Comparison of ENCODE assay signal across 11 mouse cellular contexts in genomic region chr14:118322865-118323264, GRCm38 (mm10). TPM values are rescaled to one million over a fixed set of nuclear protein-coding genes. Genes with fewer than 3 reads are reported as not detected.
A peak's percentile ranks its signal among the peaks of the same experiment; 100 is the strongest.
DNase-seq lines count a peak whose midpoint lies in the region; ATAC-seq lines count a peak whose summit lies in the region.
"Had no signal": no experiment of that assay in that cellular context is flagged by ENCODE, and none has a peak within 500 bp of the region (broad histone marks: within the 10 kb centered on the region; RNA-seq: fewer than 3 reads in every experiment).

No protein-coding gene starts in this region.

- no peaks in the 10 kb centered on the region for H3K9me3 ChIP-seq in kidney, embryonic 16.5 days (ENCODE audit: low read length)
- no peaks in the 10 kb centered on the region for H3K9me3 ChIP-seq in forebrain, embryonic 14.5 days (replicated peaks; ENCODE audit: control insufficient read depth, low read length)
- no peaks in the 10 kb centered on the region for H3K9me3 ChIP-seq in limb, embryonic 12.5 days
- H3K9me3 ChIP-seq in neural tube, embryonic 15.5 days (replicated peaks): no peaks in the 10 kb centered on the region

- peaks cover 30% of the 10 kb centered on the region for H3K27me3 ChIP-seq in kidney, embryonic 16.5 days (ENCODE audit: insufficient read depth, low read length)
- no peaks in the 10 kb centered on the region for H3K27me3 ChIP-seq in forebrain, embryonic 14.5 days (replicated peaks; ENCODE audit: control insufficient read depth, insufficient read depth, low read length)
- H3K27me3 ChIP-seq in limb, embryonic 12.5 days: peaks cover 82% of the 10 kb centered on the region
- peaks cover 15% of the 10 kb centered on the region for H3K27me3 ChIP-seq in neural tube, embryonic 15.5 days (replicated peaks)

- no peaks in the 10 kb centered on the region for H3K4me1 ChIP-seq in kidney, embryonic 16.5 days (ENCODE audit: insufficient read depth, low read length)
- H3K4me1 ChIP-seq in forebrain, embryonic 14.5 days (ENCODE audit: control insufficient read depth, insufficient read depth, low read length): peaks cover 9% of the 10 kb centered on the region
- 0 out of 2 replicates have a peak, but pooled peaks cover 10% of the 10 kb centered on the region for H3K4me1 ChIP-seq in limb, embryonic 12.5 days (replicated peaks)
- peaks cover 16% of the 10 kb centered on the region for H3K4me1 ChIP-seq in neural tube, embryonic 15.5 days

- 14% methylated on average over 11 of the region's 11 CpGs for WGBS in kidney, embryonic 16.5 days
- 1% methylated on average over 11 of the region's 11 CpGs for WGBS in forebrain, embryonic 14.5 days
- 14% methylated on average over 11 of the region's 11 CpGs for WGBS in limb, embryonic 12.5 days
- WGBS in neural tube, embryonic 15.5 days: 5% methylated on average over 11 of the region's 11 CpGs

- H3K27ac ChIP-seq in kidney, embryonic 16.5 days (ENCODE audit: low read length): no peak overlapping the region
- 0 out of 2 replicates have a peak overlapping the region, but pooled peaks have one; percentile 17 for H3K27ac ChIP-seq in forebrain, embryonic 14.5 days (ENCODE audit: low read depth, low read length)
- no peak overlapping the region for H3K27ac ChIP-seq in limb, embryonic 12.5 days
- no peak overlapping the region for H3K27ac ChIP-seq in neural tube, embryonic 15.5 days (replicated peaks)
- H3K27ac ChIP-seq: macrophage had no signal

- peak overlapping the region; percentile 51 for H3K4me2 ChIP-seq in kidney, embryonic 16.5 days (replicated peaks; ENCODE audit: low read depth, low read length)
- peak overlapping the region; percentile 60 for H3K4me2 ChIP-seq in forebrain, embryonic 14.5 days (ENCODE audit: low read length)
- H3K4me2 ChIP-seq in limb, embryonic 12.5 days: peak overlapping the region; percentile 57
- peak overlapping the region; percentile 59 for H3K4me2 ChIP-seq in neural tube, embryonic 15.5 days

- no peaks in the 10 kb centered on the region for H3K36me3 ChIP-seq in kidney, embryonic 16.5 days (ENCODE audit: insufficient read depth, low read length)
- H3K36me3 ChIP-seq in forebrain, embryonic 14.5 days (ENCODE audit: control insufficient read depth, insufficient read depth, low read length): no peaks in the 10 kb centered on the region
- no peaks in the 10 kb centered on the region for H3K36me3 ChIP-seq in limb, embryonic 12.5 days
- H3K36me3 ChIP-seq in neural tube, embryonic 15.5 days: no peaks in the 10 kb centered on the region

- H3K4me3 ChIP-seq in kidney, embryonic 16.5 days (ENCODE audit: low read length): peak overlapping the region; percentile 36
- peak overlapping the region; percentile 29 for H3K4me3 ChIP-seq in forebrain, embryonic 14.5 days (ENCODE audit: low read depth, low read length)
- peak overlapping the region; percentile 30 for H3K4me3 ChIP-seq in limb, embryonic 12.5 days (replicated peaks)
- peak overlapping the region; percentile 25 for H3K4me3 ChIP-seq in neural tube, embryonic 15.5 days (replicated peaks)

- no peak for DNase-seq in kidney, postnatal 36 days
- no peak for DNase-seq in forebrain, embryonic 14.5 days (ENCODE audit: low spot score)
- DNase-seq in adrenal gland, postnatal 25 days: no peak
- DNase-seq in layer of hippocampus, adult 11-12 months (ENCODE audit: low spot score): no peak
- DNase-seq: adrenal gland, postnatal 36 days; kidney, adult 9 months had no signal

- ATAC-seq in kidney, embryonic 16.5 days (ENCODE audit: low FRiP score, low TSS enrichment): no peak
- peak; percentile 41; the same call in 1 of the 2 replicates for ATAC-seq in forebrain, embryonic 14.5 days
- ATAC-seq in limb, embryonic 12.5 days (ENCODE audit: insufficient number of reproducible peaks, insufficient read depth, low FRiP score, low TSS enrichment, low read depth): no peak
- ATAC-seq in neural tube, embryonic 15.5 days (ENCODE audit: low FRiP score): peak; percentile 21; the same call in 1 of the 2 replicates
- no peak for ATAC-seq in granulocyte monocyte progenitor cell, adult 5-6 weeks (replicated peaks; ENCODE audit: poor library complexity, severe bottlenecking)

- H3K9ac ChIP-seq in kidney, embryonic 16.5 days (replicated peaks; ENCODE audit: low read length): no peak overlapping the region
- H3K9ac ChIP-seq in forebrain, embryonic 14.5 days (ENCODE audit: low read length): peak overlapping the region; percentile 52
- no peak overlapping the region for H3K9ac ChIP-seq in limb, embryonic 12.5 days (replicated peaks)
- H3K9ac ChIP-seq in neural tube, embryonic 15.5 days (replicated peaks): no peak overlapping the region

RNA-seq across cellular contexts. Expression of gene Gm9376, which starts 56.1 kb away (rescaled TPM):
- polyA plus RNA-seq in kidney, embryonic 16.5 days (2015; fragmentation: Nextera tagmentation; extraction: Ambion mirVana): not detected in 2 replicates
- not detected in 2 replicates for polyA plus RNA-seq in forebrain, embryonic 14.5 days (2014; fragmentation: Nextera tagmentation; extraction: Ambion mirVana)
- polyA plus RNA-seq in limb, embryonic 12.5 days (2016; fragmentation: Nextera tagmentation; extraction: Ambion mirVana): not detected in 2 replicates
- polyA plus RNA-seq in neural tube, embryonic 15.5 days (2015; fragmentation: Nextera tagmentation; extraction: Ambion mirVana): not detected in 2 replicates
- total RNA-seq in adrenal gland, postnatal 25 days (2021): not detected in 2 replicates
- not detected in 2 replicates for total RNA-seq in granulocyte monocyte progenitor cell, adult 5-6 weeks (2014; fragmentation: Nextera tagmentation)
- total RNA-seq in granulocyte monocyte progenitor cell, adult 5-6 weeks (2017): not detected in 2 replicates
- total RNA-seq: adrenal gland, postnatal 36 days had no signal
- polyA plus RNA-seq: macrophage had no signal

Comparison
In these comparisons a context has a peak if more than half of its experiments do, and no peak if none do; other contexts are left out.
1. ATAC-seq: peak in forebrain, embryonic 14.5 days (single experiment) and neural tube, embryonic 15.5 days (single experiment); none in kidney, embryonic 16.5 days (single experiment), limb, embryonic 12.5 days (single experiment) and granulocyte monocyte progenitor cell, adult 5-6 weeks (single experiment).
2. Peak in every context shown above with its lines, with median percentiles within 50 percentile points of each other: H3K4me2 ChIP-seq and H3K4me3 ChIP-seq.